Mouse (Mus musculus) 416B (cell line): ENCODE data around the gene Fancf.

ENCODE experiments used
- DNase-seq: peaks from one replicate; pipeline ENCODE4 v3.0.0; 2011; ENCODE audit warnings: low read depth

Fancf gene

GRCm38 (mm10) chr7:51840515-51840914 lies 21.6 kb downstream of the Fancf start:
- no peak for DNase-seq

GRCm38 (mm10) chr7:51831917-51832316 lies 30.1 kb downstream of the Fancf start:
- DNase-seq = no peak

- no peak for DNase-seq
Measured at GRCm38 (mm10) chr7:51823562-51824338, 38.3 kb downstream of the Fancf start.

GRCm38 (mm10) chr7:51821467-51821866 lies 40.6 kb downstream of the Fancf start:
- no peak for DNase-seq

- DNase-seq = no peak
Measured at GRCm38 (mm10) chr7:51819891-51820290, 42.2 kb downstream of the Fancf start.

GRCm38 (mm10) chr7:51818251-51818974 lies 43.7 kb downstream of the Fancf start:
- no peak for DNase-seq

- no peak for DNase-seq
Measured at GRCm38 (mm10) chr7:51816283-51816839, 45.7 kb downstream of the Fancf start.

- peak; percentile 54 for DNase-seq
Measured at GRCm38 (mm10) chr7:51815473-51816282, 46.4 kb downstream of the Fancf start.
